Mouse (Mus musculus): ENCODE results near the gene Myrip.

DNA sequence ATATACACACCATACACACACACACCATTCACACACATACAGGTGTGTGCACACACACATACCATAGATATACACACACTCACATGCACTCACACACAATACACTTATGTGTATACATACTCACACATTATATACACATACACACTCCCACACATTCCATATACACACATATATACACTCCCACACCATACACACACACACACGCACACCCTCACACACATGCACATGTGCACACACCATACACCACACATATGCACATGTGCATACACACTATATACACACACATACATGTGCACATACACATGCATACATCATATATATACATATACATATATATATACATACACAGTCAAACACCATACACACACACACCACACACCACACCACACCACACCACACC lies 169.1 kb downstream of the Myrip start:
- TF ChIP-seq CTCF (IDR thresholded peaks at IDR 0.05; ENCODE audit: borderline replicate concordance, extremely low read depth, insufficient read depth, insufficient read length) (no peak), POLR2A (IDR thresholded peaks at IDR 0.05; ENCODE audit: borderline replicate concordance, extremely low read depth, insufficient read depth, insufficient read length, poor library complexity, severe bottlenecking) (no peak)

All from brain, embryonic 14.5 days (tissue).